Mouse (Mus musculus): Measurements from ENCODE around the gene Kcna1.

Kcna1 gene

GRCm38 (mm10) chr6:126597741-126598140 lies 48.4 kb downstream of the Kcna1 start:
- no peak for DNase-seq (ENCODE audit: low spot score in 2 of 2)

DNA sequence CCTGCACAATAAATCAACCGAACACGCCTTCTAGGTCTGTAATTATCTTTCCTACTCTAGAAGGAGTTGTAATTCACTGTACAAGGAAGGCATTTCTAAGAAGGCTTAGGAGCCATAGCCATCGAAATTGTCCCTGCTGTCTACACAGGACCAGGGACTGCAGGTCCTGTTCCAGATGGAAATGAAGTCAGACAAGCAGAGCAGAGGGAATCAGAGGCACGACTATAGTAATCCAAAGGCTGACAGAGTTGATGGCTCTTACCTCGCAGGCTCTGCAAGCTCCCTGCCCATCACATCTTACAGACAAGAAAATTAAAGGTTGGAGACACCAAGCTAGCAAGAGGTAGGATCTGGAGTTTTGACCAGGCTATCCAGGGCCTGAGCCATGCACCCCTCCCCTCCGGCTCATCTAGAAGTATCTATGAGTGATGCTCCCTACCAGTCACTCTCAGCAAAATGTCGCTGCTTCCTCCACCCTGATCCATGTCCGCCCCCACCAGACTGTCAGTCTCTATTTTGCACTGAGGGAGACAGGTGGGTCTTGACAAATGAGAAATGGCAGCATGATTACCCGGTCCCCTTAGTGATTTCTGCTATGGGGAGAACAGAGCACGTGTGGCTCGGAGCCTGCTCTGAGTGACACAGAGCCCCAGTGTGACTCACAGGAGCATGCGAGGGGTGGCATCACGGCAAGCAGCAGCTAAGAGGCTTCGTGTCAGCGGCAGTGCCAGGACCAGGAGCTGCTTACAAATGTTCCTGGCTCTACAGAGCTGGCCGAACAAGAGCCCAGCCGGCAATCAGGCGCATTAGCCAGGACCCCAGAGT lies 50.2 kb downstream of the Kcna1 start:
- DNase-seq (ENCODE audit: low spot score in 2 of 2), result no peak

GRCm38 (mm10) chr6:126595130-126595529 lies 51.1 kb downstream of the Kcna1 start:
- no peak for DNase-seq (ENCODE audit: low spot score in 2 of 2)

- DNase-seq (ENCODE audit: low spot score in 2 of 2), result no peak
Measured at GRCm38 (mm10) chr6:126594365-126594764, 51.8 kb downstream of the Kcna1 start.

DNA sequence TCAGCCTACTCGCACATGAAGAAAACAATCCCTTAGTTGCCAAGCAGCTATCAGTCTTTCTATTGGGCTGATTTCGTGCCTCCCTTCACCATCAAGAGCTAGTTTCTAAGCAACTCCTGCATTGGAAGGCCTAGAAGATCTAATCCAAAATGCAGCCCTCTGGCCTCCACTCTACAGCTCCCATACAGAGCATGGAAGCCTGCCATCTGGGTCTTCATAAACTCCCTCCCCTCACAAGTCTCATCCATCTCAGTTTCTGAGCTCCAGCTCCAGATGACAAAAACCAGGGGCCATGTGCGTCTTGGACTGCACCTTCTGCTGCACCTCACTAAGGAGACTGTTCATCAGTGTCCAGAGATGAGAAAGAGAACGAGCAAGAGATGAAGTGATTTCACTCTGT lies 52.8 kb downstream of the Kcna1 start:
- no peak for DNase-seq (ENCODE audit: low spot score in 2 of 2)
